17 mouse cellular contexts compared by ENCODE assay signal in the genomic region with DNA sequence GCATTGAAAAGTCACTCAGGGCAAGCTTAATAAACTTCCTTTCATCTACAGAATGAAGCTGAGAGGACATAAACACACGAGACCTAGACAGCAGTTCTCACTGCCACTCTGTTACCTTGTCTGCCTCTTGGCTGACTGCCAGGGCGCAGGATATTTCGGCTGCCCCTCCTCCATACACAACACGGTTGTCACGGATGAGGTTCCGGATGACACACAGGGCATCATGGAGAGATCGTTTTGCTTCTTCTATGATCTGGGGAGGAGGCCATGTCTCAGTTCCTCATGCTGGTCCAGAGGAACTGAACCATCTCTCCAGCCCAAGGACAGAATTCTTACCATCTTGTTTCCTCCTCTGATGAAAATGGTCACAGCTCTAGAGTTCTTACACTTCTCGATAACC. TPM values are rescaled to one million over a fixed set of nuclear protein-coding genes. Genes with fewer than 3 reads are reported as not detected.
"Had no signal": no experiment of that assay in that cellular context is flagged by ENCODE, and none has a peak within 500 bp of the region (broad histone marks: within the 10 kb centered on the region; RNA-seq: fewer than 3 reads in every experiment).

No protein-coding gene starts in this region.

- H3K4me2 ChIP-seq: neural tube, embryonic 13.5 days; neural tube, embryonic 15.5 days; stomach, embryonic 15.5 days had no signal

- H3K4me3 ChIP-seq: neural tube, embryonic 13.5 days; neural tube, embryonic 15.5 days; stomach, embryonic 15.5 days had no signal

- H3K27ac ChIP-seq: neural tube, embryonic 13.5 days; neural tube, embryonic 15.5 days; stomach, embryonic 15.5 days; stomach, postnatal 0 days had no signal

- H3K9ac ChIP-seq: neural tube, embryonic 13.5 days; neural tube, embryonic 15.5 days; stomach, embryonic 15.5 days had no signal

- H3K9me3 ChIP-seq: neural tube, embryonic 13.5 days; neural tube, embryonic 15.5 days; stomach, embryonic 15.5 days had no signal

- H3K4me1 ChIP-seq: neural tube, embryonic 13.5 days; stomach, embryonic 15.5 days had no signal

- DNase-seq: retina, postnatal 1 day; right cerebral cortex, adult 18-20 months; right cerebral cortex, postnatal 14 days; right cerebral cortex, postnatal 25 days; right cerebral cortex, postnatal 4 days; spleen, adult 18-20 months; thymus, adult 18-20 months; thymus, adult 2 months; thymus, postnatal 14 days; thymus, postnatal 25 days; thymus, postnatal 36 days; thymus, postnatal 4 days had no signal

- H3K27me3 ChIP-seq: neural tube, embryonic 13.5 days; neural tube, embryonic 15.5 days; stomach, embryonic 15.5 days had no signal

RNA-seq across cellular contexts. Expression of gene Cmbl, which starts 27.3 kb away (rescaled TPM):
- total RNA-seq: neutrophil, adult 5-6 weeks had no signal
